Mouse (Mus musculus) megakaryocyte, embryonic 14.5 days (primary cell): Measurements from ENCODE around the gene Rpl27a.

ENCODE experiments used
- FLI1 ChIP-seq: IDR thresholded peaks from 2 replicates; pipeline ENCODE4 v1.6.1; 2012; ENCODE audit warnings: low read length, inconsistent platforms, mixed read lengths
- GATA1 ChIP-seq: IDR thresholded peaks from 3 replicates; pipeline ENCODE4 v1.6.1; 2012; ENCODE audit warnings: mixed read lengths, low read length, inconsistent platforms, borderline replicate concordance

GRCm38 (mm10) chr7:109523304-109523703, 4.4 kb downstream of the Rpl27a start:
- TF ChIP-seq FLI1 (no peak), GATA1 (no peak)
